Mouse (Mus musculus) stomach, postnatal 0 days (tissue): Measurements from ENCODE around the gene Pdzph1. TPM values are rescaled to one million over a fixed set of nuclear protein-coding genes. Genes with fewer than 3 reads are reported as not detected.
A peak's percentile ranks its signal among the peaks of the same experiment; 100 is the strongest.

Source experiments
- ATAC-seq: fragments of 200-750 bp; cut with Nextera tagmentation; 2 replicates; pipeline ENCODE4 v1.8.0; 2017; ENCODE audit not compliant: low FRiP score, low TSS enrichment
- DNase-seq: peaks from one replicate; pipeline ENCODE4 v3.0.0-alpha.2; 2016; ENCODE audit warnings: low spot score
- H3K27ac ChIP-seq: fragments of 300-500 bp; sonication (generic); replicated peaks from 2 replicates; pipeline ENCODE4 v1.5.1; 2014; ENCODE audit warnings: mild to moderate bottlenecking, control low read depth
- H3K27me3 ChIP-seq: fragments of 300-500 bp; sonication (generic); 2 replicates; pipeline ENCODE4 v1.6.1; 2014; ENCODE audit warnings: low read length; ENCODE audit not compliant: control insufficient read depth, insufficient read depth
- H3K36me3 ChIP-seq: fragments of 300-500 bp; sonication (generic); 2 replicates; pipeline ENCODE4 v1.6.1; 2014; ENCODE audit warnings: low read length, mixed read lengths; ENCODE audit not compliant: control insufficient read depth, insufficient read depth
- H3K4me1 ChIP-seq: fragments of 300-500 bp; sonication (generic); replicated peaks from 2 replicates; pipeline ENCODE4 v1.6.1; 2014; ENCODE audit warnings: antibody characterized with exemption; ENCODE audit not compliant: control insufficient read depth, insufficient read depth
- H3K4me2 ChIP-seq: fragments of 300-500 bp; sonication (generic); replicated peaks from 2 replicates; pipeline ENCODE4 v1.6.1; 2014; ENCODE audit warnings: low read depth, mild to moderate bottlenecking, control low read depth, moderate library complexity
- H3K4me3 ChIP-seq: fragments of 300-500 bp; sonication (generic); 2 replicates; pipeline ENCODE4 v1.5.1; 2014; ENCODE audit warnings: low read depth, low read length, control low read depth
- H3K9ac ChIP-seq: fragments of 300-500 bp; sonication (generic); 2 replicates; pipeline ENCODE4 v1.6.1; 2014; ENCODE audit warnings: mild to moderate bottlenecking, low read length, control low read depth, mixed read lengths
- H3K9me3 ChIP-seq: fragments of 300-500 bp; sonication (generic); 2 replicates; pipeline ENCODE4 v1.6.1; 2016; ENCODE audit warnings: low read length; ENCODE audit not compliant: control insufficient read depth
- CTCF ChIP-seq: IDR thresholded peaks from 2 replicates; pipeline ENCODE4 v1.5.1; 2016; ENCODE audit warnings: antibody characterized with exemption, low read depth, mild to moderate bottlenecking, moderate library complexity
- EP300 ChIP-seq: optimal IDR thresholded peaks from 2 replicates; pipeline ENCODE3; 2016; ENCODE audit warnings: antibody characterized with exemption
- WGBS: fragments of 180-500 bp; shearing (Covaris S2); extraction: QIAGEN DNeasy Blood & Tissue Kit; methylation state at CpG from one replicate; pipeline ENCODE4 v1.1.7; 2014; 5-methylcytosine and 5-hydroxymethylcytosine counted together
- polyA plus RNA-seq: library from polyadenylated mRNA; unstranded; fragments of >200 nt; fragmentation: Nextera tagmentation; extraction: Ambion mirVana; gene quantifications from 2 replicates; pipeline ENCODE4 v1.2.1, GENCODE M21; 2015

Pdzph1 gene
- polyA plus RNA-seq, 1 experiment from 2014 or later = not detected

DNA sequence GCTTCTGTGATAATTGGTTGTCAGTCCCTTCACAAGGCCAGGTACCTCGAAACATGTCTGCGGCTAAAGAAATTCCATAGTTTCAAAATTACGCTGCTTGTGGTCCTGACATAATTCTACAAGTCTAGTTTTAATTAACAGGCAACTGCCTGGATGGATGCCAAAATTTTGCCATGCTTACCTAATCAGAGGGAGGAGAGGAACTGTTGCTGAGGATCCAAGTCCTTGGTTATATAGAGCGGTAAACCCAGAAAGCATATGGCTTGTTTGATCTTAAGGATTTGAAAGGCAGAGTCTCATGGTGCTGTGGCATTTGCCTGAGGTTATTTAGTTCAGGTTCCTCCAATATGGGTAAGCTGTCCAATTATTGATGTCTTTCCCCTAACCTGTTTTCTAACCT lies 27.5 kb upstream of the Pdzph1 start:
- Histone ChIP-seq H3K36me3 (no peaks in the 10 kb centered on the region), H3K4me1 (no peaks in the 10 kb centered on the region), H3K9me3 (no peaks in the 10 kb centered on the region), H3K4me3 (no peak overlapping the region), H3K9ac (no peak overlapping the region), H3K27ac (no peak overlapping the region), H3K4me2 (no peak overlapping the region), H3K27me3 (no peaks in the 10 kb centered on the region)
- WGBS = 85% methylated on average over 4 of the region's 4 CpGs
- no peak for TF ChIP-seq CTCF
- no peak for TF ChIP-seq EP300
- ATAC-seq = no peak
- no peak for DNase-seq

- ATAC-seq (peak; percentile 91), DNase-seq (peak; percentile 70)
- Histone ChIP-seq H3K4me2 (peak within 1 kb of the TSS; percentile 93), H3K27ac (peak within 1 kb of the TSS; percentile 30; the same call in 1 of the 2 replicates), H3K4me1 (peaks cover 3% of the 10 kb centered on the region; the same call in 1 of the 2 replicates), H3K4me3 (peak within 1 kb of the TSS; percentile 71), H3K36me3 (no peaks in the 10 kb centered on the region), H3K9ac (peak within 1 kb of the TSS; percentile 75), H3K27me3 (no peaks in the 10 kb centered on the region), H3K9me3 (no peaks in the 10 kb centered on the region)
- TF ChIP-seq EP300 (no peak), CTCF (peak; percentile 25)
- under 1% methylated on average over 22 of the region's 22 CpGs for WGBS
Measured at GRCm38 (mm10) chr17:59013091-59013459, 21.9 kb upstream of the Pdzph1 start, which contains the start of gene Nudt12. TSS of gene Nudt12 (minus strand) at chr17:59013372.

GRCm38 (mm10) chr17:59012421-59013090 lies 21.4 kb upstream of the Pdzph1 start:
- DNase-seq (no peak), ATAC-seq (peak; percentile 70)
- Histone ChIP-seq H3K4me2 (peak overlapping the region; percentile 93), H3K9me3 (no peaks in the 10 kb centered on the region), H3K9ac (peak overlapping the region; percentile 75), H3K27ac (peak overlapping the region; percentile 30; the same call in 1 of the 2 replicates), H3K4me3 (peak overlapping the region; percentile 71), H3K4me1 (peaks cover 3% of the 10 kb centered on the region; the same call in 1 of the 2 replicates), H3K27me3 (no peaks in the 10 kb centered on the region), H3K36me3 (no peaks in the 10 kb centered on the region)
- TF ChIP-seq EP300 = no peak
- no peak for TF ChIP-seq CTCF
- WGBS = 7% methylated on average over 15 of the region's 15 CpGs

- Histone ChIP-seq H3K4me1 (peaks cover 3% of the 10 kb centered on the region; the same call in 1 of the 2 replicates), H3K27ac (no peak overlapping the region), H3K4me3 (no peak overlapping the region), H3K27me3 (no peaks in the 10 kb centered on the region), H3K9me3 (no peaks in the 10 kb centered on the region), H3K36me3 (no peaks in the 10 kb centered on the region), H3K4me2 (no peak overlapping the region), H3K9ac (no peak overlapping the region)
- 80% methylated on average over 13 of the region's 13 CpGs for WGBS
- ATAC-seq (no peak), DNase-seq (no peak)
- TF ChIP-seq CTCF = no peak
- no peak for TF ChIP-seq EP300
Measured at GRCm38 (mm10) chr17:59011546-59012307, 20.6 kb upstream of the Pdzph1 start.

DNA sequence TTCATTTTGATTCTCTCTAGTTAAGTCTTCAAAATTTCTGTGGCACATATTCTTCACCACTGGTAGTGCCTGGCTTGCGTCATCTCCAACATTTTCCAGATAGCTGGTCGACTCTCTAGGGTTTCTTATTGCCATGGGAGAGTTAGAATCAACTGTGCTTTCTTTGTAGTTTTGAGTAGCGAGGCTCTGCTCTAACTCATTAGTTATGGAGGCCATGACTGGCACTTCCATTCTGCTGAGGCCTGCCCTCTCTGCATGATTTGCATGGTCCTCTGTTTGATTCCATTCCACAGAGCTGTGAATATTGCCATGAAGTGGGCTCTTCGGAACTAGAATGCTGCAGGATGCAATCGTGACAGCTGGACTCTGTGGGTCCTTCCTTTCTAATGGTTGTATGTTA lies 17.9 kb downstream of the Pdzph1 start:
- no peak overlapping the region for H3K9ac ChIP-seq
- ATAC-seq (no peak), DNase-seq (no peak)
- no peaks in the 10 kb centered on the region for H3K9me3 ChIP-seq
- no peaks in the 10 kb centered on the region for H3K36me3 ChIP-seq
- H3K4me3 ChIP-seq = no peak overlapping the region
- H3K27me3 ChIP-seq = no peaks in the 10 kb centered on the region
- no peak overlapping the region for H3K27ac ChIP-seq
- no peak overlapping the region for H3K4me2 ChIP-seq
- H3K4me1 ChIP-seq = no peaks in the 10 kb centered on the region
- 72% methylated on average over 5 of the region's 5 CpGs for WGBS
- TF ChIP-seq EP300 = no peak
- no peak for TF ChIP-seq CTCF

GRCm38 (mm10) chr17:58959905-58960304 lies 31.3 kb downstream of the Pdzph1 start:
- no peak overlapping the region for H3K27ac ChIP-seq
- no peaks in the 10 kb centered on the region for H3K4me1 ChIP-seq
- 31% methylated on average over 3 of the region's 3 CpGs for WGBS
- H3K4me2 ChIP-seq = no peak overlapping the region
- no peaks in the 10 kb centered on the region for H3K27me3 ChIP-seq
- DNase-seq (peak; percentile 56), ATAC-seq (no peak)
- no peaks in the 10 kb centered on the region for H3K36me3 ChIP-seq
- TF ChIP-seq CTCF (peak; percentile 73), EP300 (no peak)
- no peak overlapping the region for H3K9ac ChIP-seq
- no peak overlapping the region for H3K4me3 ChIP-seq
- H3K9me3 ChIP-seq = no peaks in the 10 kb centered on the region
